Mouse (Mus musculus) cerebellum, adult 2 months (tissue): ENCODE measurements around the gene Tent2.

Experiments
- CTCF ChIP-seq: fragments of 200-500 bp; IDR thresholded peaks from 2 replicates; pipeline ENCODE4 v1.5.1; 2011; ENCODE audit warnings: low read depth, mild to moderate bottlenecking, control low read depth, low read length, moderate library complexity, borderline replicate concordance; ENCODE audit not compliant: insufficient read depth
- POLR2A ChIP-seq: fragments of 200-500 bp; IDR thresholded peaks from 2 replicates; pipeline ENCODE4 v1.6.1; 2011; ENCODE audit warnings: low read length, control low read depth, borderline replicate concordance; ENCODE audit not compliant: insufficient read depth

GRCm38 (mm10) chr13:93177571-93177970, 14.6 kb downstream of the Tent2 start:
- TF ChIP-seq POLR2A (no peak), CTCF (no peak)
